Mouse (Mus musculus) MEL (cell line): ENCODE data around the gene Vars. TPM values are rescaled to one million over a fixed set of nuclear protein-coding genes. Genes with fewer than 3 reads are reported as not detected.

Experiments used
- DNase-seq: peaks from one replicate; pipeline ENCODE4 v3.0.0; 2011; ENCODE audit warnings: low read depth, low spot score
- H3K27ac ChIP-seq: 2 replicates; pipeline ENCODE4 v1.5.1; 2012; ENCODE audit warnings: low read depth, mild to moderate bottlenecking, control low read depth, low read length, moderate library complexity; ENCODE audit not compliant: control insufficient read depth
- H3K27me3 ChIP-seq, 2 experiments: fragments of 150-350 bp in 1 of 2; sonication (generic) in 1 of 2; 2 replicates each; pipeline ENCODE4 v1.6.1; 2012; ENCODE audit warnings: low read length in 2 of 2, mild to moderate bottlenecking in 2 of 2, improper control_type of control experiment in 1 of 2, moderate library complexity in 1 of 2; ENCODE audit not compliant: insufficient read depth in 2 of 2, control insufficient read depth in 1 of 2
- H3K36me3 ChIP-seq, 2 experiments: 2 replicates each; pipeline ENCODE4 v1.6.1; 2012 to 2014; ENCODE audit warnings: low read length in 2 of 2, improper control_type of control experiment in 1 of 2, inconsistent platforms in 1 of 2, mild to moderate bottlenecking in 1 of 2; ENCODE audit not compliant: insufficient read depth in 2 of 2, control insufficient read depth in 1 of 2
- H3K4me1 ChIP-seq, 2 experiments: fragments of 150-350 bp in 1 of 2; sonication (generic) in 1 of 2; 2 replicates each; pipeline ENCODE4 v1.6.1; 2012; ENCODE audit warnings: low read length in 2 of 2, improper control_type of control experiment in 1 of 2, mild to moderate bottlenecking in 1 of 2; ENCODE audit not compliant: insufficient read depth in 2 of 2, control insufficient read depth in 1 of 2
- H3K4me3 ChIP-seq, 2 experiments: fragments of 150-350 bp in 1 of 2; sonication (generic) in 1 of 2; 2 replicates each; pipeline ENCODE4 v1.5.1; 2012; ENCODE audit warnings: low read depth in 2 of 2, low read length in 2 of 2, mild to moderate bottlenecking in 2 of 2, moderate library complexity in 2 of 2, control low read depth in 1 of 2, improper control_type of control experiment in 1 of 2; ENCODE audit not compliant: control insufficient read depth in 1 of 2, insufficient read depth in 1 of 2
- H3K79me2 ChIP-seq: 2 replicates; pipeline ENCODE4 v1.6.1; 2012; ENCODE audit warnings: mild to moderate bottlenecking, low read length, moderate library complexity; ENCODE audit not compliant: control insufficient read depth, poor library complexity, insufficient read depth
- H3K9ac ChIP-seq: 2 replicates; pipeline ENCODE4 v1.6.1; 2012; ENCODE audit warnings: low read depth, mild to moderate bottlenecking, control low read depth, low read length, moderate library complexity; ENCODE audit not compliant: control insufficient read depth, poor library complexity, severe bottlenecking
- H3K9me3 ChIP-seq: fragments of 150-350 bp; sonication (generic); replicated peaks from 2 replicates; pipeline ENCODE4 v1.6.1; 2012; ENCODE audit warnings: mild to moderate bottlenecking, low read length, improper control_type of control experiment, moderate library complexity; ENCODE audit not compliant: insufficient read depth
- CHD2 ChIP-seq: IDR thresholded peaks from 2 replicates; pipeline ENCODE4 v1.6.1; 2011; ENCODE audit warnings: low read length, improper control_type of control experiment
- CTCF ChIP-seq, 3 experiments: IDR thresholded peaks in 2 of 3; conservative IDR thresholded peaks in 1 of 3; 2 replicates each; pipeline ENCODE4 v1.5.1; 2011 to 2012; ENCODE audit warnings: low read length in 3 of 3, low read depth in 2 of 3, mild to moderate bottlenecking in 2 of 3, improper control_type of control experiment in 1 of 3, inconsistent platforms in 1 of 3, mixed read lengths in 1 of 3, moderate library complexity in 1 of 3; ENCODE audit not compliant: control insufficient read depth in 1 of 3, insufficient read depth in 1 of 3, poor library complexity in 1 of 3, severe bottlenecking in 1 of 3
- E2F4 ChIP-seq: IDR thresholded peaks from 2 replicates; pipeline ENCODE4 v1.6.1; 2011; ENCODE audit warnings: low read depth, low read length, improper control_type of control experiment, borderline replicate concordance
- ELF1 ChIP-seq: IDR thresholded peaks from 2 replicates; pipeline ENCODE4 v1.6.1; 2014; ENCODE audit warnings: low read depth, mild to moderate bottlenecking, inconsistent platforms, low read length, improper control_type of control experiment, moderate library complexity
- EP300 ChIP-seq, 2 experiments: IDR thresholded peaks; 2 replicates each; pipeline ENCODE4 v1.6.1; 2011; ENCODE audit warnings: improper control_type of control experiment in 2 of 2, low read length in 2 of 2, low read depth in 1 of 2, mild to moderate bottlenecking in 1 of 2
- GABPA ChIP-seq: IDR thresholded peaks from 2 replicates; pipeline ENCODE4 v1.6.1; 2012; ENCODE audit warnings: low read depth, mild to moderate bottlenecking, inconsistent platforms, low read length, improper control_type of control experiment, moderate library complexity
- GATA1 ChIP-seq: IDR thresholded peaks from 2 replicates; pipeline ENCODE4 v1.6.1; 2011; ENCODE audit warnings: low read depth, low read length, improper control_type of control experiment
- HCFC1 ChIP-seq: IDR thresholded peaks from 2 replicates; pipeline ENCODE4 v1.6.1; 2012; ENCODE audit warnings: low read depth, mild to moderate bottlenecking, inconsistent platforms, low read length, improper control_type of control experiment, moderate library complexity
- JUND ChIP-seq: IDR thresholded peaks from 2 replicates; pipeline ENCODE4 v1.6.1; 2011; ENCODE audit warnings: low read depth, mild to moderate bottlenecking, improper control_type of control experiment, low read length
- KAT2A ChIP-seq: conservative IDR thresholded peaks from 2 replicates; pipeline ENCODE4 v1.6.1; 2012; ENCODE audit warnings: low read depth, low read length, improper control_type of control experiment, inconsistent platforms
- MAFK ChIP-seq: IDR thresholded peaks from 2 replicates; pipeline ENCODE4 v1.6.1; 2011; ENCODE audit warnings: low read depth, mild to moderate bottlenecking, low read length, improper control_type of control experiment, borderline replicate concordance
- MAZ ChIP-seq: IDR thresholded peaks from 2 replicates; pipeline ENCODE4 v1.6.1; 2012; ENCODE audit warnings: low read depth, mild to moderate bottlenecking, inconsistent platforms, low read length, improper control_type of control experiment
- MXI1 ChIP-seq: IDR thresholded peaks from 2 replicates; pipeline ENCODE4 v1.6.1; 2011; ENCODE audit warnings: mild to moderate bottlenecking, low read depth, low read length, improper control_type of control experiment
- MYB ChIP-seq: IDR thresholded peaks from 2 replicates; pipeline ENCODE4 v1.6.1; 2011; ENCODE audit warnings: mild to moderate bottlenecking, low read depth, low read length, improper control_type of control experiment
- NRF1 ChIP-seq: IDR thresholded peaks from 2 replicates; pipeline ENCODE4 v1.6.1; 2014; ENCODE audit warnings: low read depth, mild to moderate bottlenecking, inconsistent platforms, low read length, improper control_type of control experiment, moderate library complexity; ENCODE audit not compliant: poor library complexity, insufficient read depth, severe bottlenecking
- POLR2AphosphoS2 ChIP-seq: IDR thresholded peaks from 2 replicates; pipeline ENCODE4 v1.6.1; 2011; ENCODE audit warnings: low read length, improper control_type of control experiment
- POLR2AphosphoS5 ChIP-seq: IDR thresholded peaks from 2 replicates; pipeline ENCODE4 v1.6.1; 2012; ENCODE audit warnings: low read depth, borderline replicate concordance, mild to moderate bottlenecking, inconsistent platforms, low read length, moderate library complexity, mixed read lengths
- RAD21 ChIP-seq: IDR thresholded peaks from 2 replicates; pipeline ENCODE4 v1.6.1; 2011; ENCODE audit warnings: mild to moderate bottlenecking, low read depth, low read length, improper control_type of control experiment
- RCOR1 ChIP-seq: IDR thresholded peaks from 2 replicates; pipeline ENCODE4 v1.6.1; 2012; ENCODE audit warnings: low read depth, mild to moderate bottlenecking, inconsistent platforms, low read length, improper control_type of control experiment
- SIN3A ChIP-seq: IDR thresholded peaks from 2 replicates; pipeline ENCODE4 v1.6.1; 2012; ENCODE audit warnings: low read length, improper control_type of control experiment, inconsistent platforms
- TBP ChIP-seq: IDR thresholded peaks from 2 replicates; pipeline ENCODE4 v1.8.0; 2011; ENCODE audit warnings: low read depth, low read length, improper control_type of control experiment
- TCF12 ChIP-seq: IDR thresholded peaks from 2 replicates; pipeline ENCODE4 v1.6.1; 2014; ENCODE audit warnings: low read depth, mild to moderate bottlenecking, inconsistent platforms, low read length, improper control_type of control experiment, moderate library complexity
- UBTF ChIP-seq: IDR thresholded peaks from 2 replicates; pipeline ENCODE4 v1.6.1; 2012; ENCODE audit warnings: low read depth, mild to moderate bottlenecking, inconsistent platforms, low read length, improper control_type of control experiment, moderate library complexity, borderline replicate concordance; ENCODE audit not compliant: insufficient read depth
- USF1 ChIP-seq: IDR thresholded peaks from 2 replicates; pipeline ENCODE4 v1.6.1; 2014; ENCODE audit warnings: low read depth, mild to moderate bottlenecking, inconsistent platforms, low read length, improper control_type of control experiment, moderate library complexity
- USF2 ChIP-seq, 2 experiments: IDR thresholded peaks; 2 replicates each; pipeline ENCODE4 v1.6.1; 2011 to 2012; ENCODE audit warnings: improper control_type of control experiment in 2 of 2, low read length in 2 of 2, borderline replicate concordance in 1 of 2, inconsistent platforms in 1 of 2, low read depth in 1 of 2, mild to moderate bottlenecking in 1 of 2; ENCODE audit not compliant: insufficient read depth in 1 of 2
- ZC3H11A ChIP-seq: IDR thresholded peaks from 2 replicates; pipeline ENCODE4 v1.6.1; 2012; ENCODE audit warnings: low read depth, mild to moderate bottlenecking, inconsistent platforms, low read length, improper control_type of control experiment
- ZMIZ1 ChIP-seq: IDR thresholded peaks from 2 replicates; pipeline ENCODE4 v1.6.1; 2012; ENCODE audit warnings: low read depth, mild to moderate bottlenecking, inconsistent platforms, low read length, improper control_type of control experiment, moderate library complexity
- ZNF384 ChIP-seq: IDR thresholded peaks from 2 replicates; pipeline ENCODE4 v1.6.1; 2012; ENCODE audit warnings: low read depth, mild to moderate bottlenecking, inconsistent platforms, low read length, improper control_type of control experiment
- polyA plus RNA-seq, 2 experiments: library from polyadenylated mRNA; stranded (reverse) in 1 of 2; unstranded in 1 of 2; fragments of >175 nt in 1 of 2; fragments of >200 nt in 1 of 2; gene quantifications; 2 replicates each; pipeline versions ENCODE4 v1.2.1 to v1.2.4; 2012; ENCODE audit warnings: low replicate concordance in 2 of 2, low read depth in 1 of 2; ENCODE audit not compliant: insufficient read length in 2 of 2, insufficient read depth in 1 of 2, missing spikeins in 1 of 2
- total RNA-seq: library from RNA; depleted of rRNA; stranded (reverse); fragments of 300-350 nt; gene quantifications from 2 replicates; pipeline ENCODE4 v1.2.3, GENCODE M21; 2012

Vars gene
- total and polyA plus RNA-seq, 3 experiments = 149 to 251 TPM; not detected in 1

DNA sequence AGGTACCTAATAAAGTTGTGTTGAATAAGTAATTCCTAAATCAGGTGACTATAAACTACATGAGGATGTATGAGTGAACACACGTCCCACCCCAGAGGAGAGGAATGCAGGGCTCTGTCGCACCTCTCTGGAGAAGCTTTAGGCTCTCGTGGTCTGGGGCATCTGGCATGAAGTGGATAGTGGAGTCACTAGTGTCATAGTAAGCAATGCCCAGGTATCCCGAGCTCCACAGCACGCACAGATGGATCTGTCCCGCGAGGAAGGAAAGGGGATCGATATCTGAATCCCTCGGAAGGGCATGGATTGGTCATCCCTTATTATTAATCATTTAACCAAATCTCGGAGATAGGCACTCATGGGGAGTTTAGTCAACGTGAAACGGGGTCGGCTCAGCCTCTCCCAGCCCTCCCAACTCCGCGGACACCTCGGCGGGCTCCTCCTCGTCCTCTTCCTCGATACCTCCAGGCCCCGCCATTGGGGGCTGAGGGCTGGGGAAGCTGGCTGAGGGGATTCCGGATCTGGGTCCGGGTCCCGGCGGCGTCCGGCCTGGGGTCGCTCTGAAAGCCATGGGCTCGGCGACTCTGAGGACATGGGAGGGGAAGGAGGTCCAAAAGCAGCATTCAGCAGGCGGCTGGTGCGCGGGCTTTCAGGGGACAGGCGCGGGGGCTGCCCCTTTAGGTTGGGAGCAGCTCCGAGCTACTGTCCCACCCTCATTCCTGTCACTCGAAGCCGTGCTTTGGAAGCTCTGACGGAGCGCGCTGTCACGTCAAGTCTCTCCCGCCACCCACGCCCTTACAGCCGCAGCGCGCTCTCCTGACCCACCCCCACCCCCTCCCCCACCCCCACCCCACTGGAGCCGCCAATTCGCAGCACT is 45.3 kb downstream of the Vars start (continued):
- no peak for TF ChIP-seq CHD2
- no peak for TF ChIP-seq JUND
- peak; percentile 66; the same call in 1 of the 2 replicates for TF ChIP-seq ZMIZ1
- 0 out of 2 replicates have a peak, but pooled peaks have one; percentile 38 for TF ChIP-seq MAZ
- TF ChIP-seq ZC3H11A = no peak
- no peak for TF ChIP-seq MYB
- no peak for TF ChIP-seq TBP
- no peak for TF ChIP-seq CTCF (IDR thresholded peaks at IDR 0.05 in 2 of 3, conservative IDR thresholded peaks at IDR 0.05 in 1 of 3; ENCODE audit: control insufficient read depth in 1 of 3, insufficient read depth in 1 of 3, low read depth in 2 of 3, low read length in 3 of 3, poor library complexity in 1 of 3, severe bottlenecking in 1 of 3)
- no peak for TF ChIP-seq ZNF384
- no peak for TF ChIP-seq USF2 (IDR thresholded peaks at IDR 0.05; ENCODE audit: borderline replicate concordance in 1 of 2, insufficient read depth in 1 of 2, low read depth in 1 of 2, low read length in 2 of 2)
- TF ChIP-seq GATA1 = no peak
- 0 out of 4 replicates have a peak, but pooled peaks of 1 of the 2 experiments have one; percentile 42 for TF ChIP-seq EP300 (IDR thresholded peaks at IDR 0.05; ENCODE audit: low read depth in 1 of 2, low read length in 2 of 2)
- TF ChIP-seq POLR2AphosphoS2 = peak; percentile 61; the same call in 1 of the 2 replicates
- no peak for TF ChIP-seq POLR2AphosphoS5
- no peak for TF ChIP-seq UBTF

DNA sequence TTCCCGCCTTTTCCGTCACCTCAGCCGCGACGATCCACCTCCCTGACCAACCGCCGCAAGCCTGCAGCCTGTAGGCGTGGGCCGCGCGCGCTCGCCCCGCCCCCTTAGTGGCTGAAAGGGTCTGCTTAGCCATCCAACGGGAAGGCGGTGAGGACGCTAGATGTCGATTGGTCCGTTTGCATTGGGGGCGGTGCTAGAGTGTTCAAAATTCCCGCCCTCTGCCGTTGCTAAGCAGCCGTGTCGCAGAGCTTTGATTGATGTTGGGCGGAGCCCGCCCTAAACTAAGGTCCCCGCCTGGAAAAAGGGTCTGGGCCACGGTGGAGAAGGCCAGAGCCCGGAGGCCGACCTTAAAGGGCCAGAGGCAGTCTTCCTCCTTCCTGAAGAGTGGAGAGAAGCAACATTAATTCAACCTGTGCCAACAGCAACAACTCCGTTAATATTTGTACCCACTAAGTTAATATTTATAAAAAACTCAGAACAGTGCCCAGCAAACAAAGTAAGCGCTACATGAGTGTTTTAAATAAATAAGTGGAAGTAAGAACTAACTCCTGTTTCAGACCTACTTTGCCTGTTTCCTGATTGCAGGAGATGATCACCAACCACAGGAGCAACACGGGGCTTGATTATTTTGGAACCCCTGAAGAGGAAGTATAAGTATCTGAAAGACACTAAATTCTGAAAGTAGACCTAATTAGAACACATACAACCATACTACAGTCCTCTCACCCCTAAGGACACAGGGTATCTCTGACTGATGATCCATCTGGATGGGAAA is 46.1 kb downstream of the Vars start, which contains the start of gene Msh5:
Msh5 (minus strand) TSS at position 65 of the 775 bp plus-strand sequence.
- H3K4me1 ChIP-seq = peaks cover 7 to 39% of the 10 kb centered on the region in 2 experiments
- peak; percentile 99 for DNase-seq
- TF ChIP-seq GABPA (no peak), SIN3A (peak; percentile 64), ZC3H11A (no peak), USF1 (no peak), CTCF (IDR thresholded peaks at IDR 0.05 in 2 of 3, conservative IDR thresholded peaks at IDR 0.05 in 1 of 3; ENCODE audit: control insufficient read depth in 1 of 3, insufficient read depth in 1 of 3, low read depth in 2 of 3, low read length in 3 of 3, poor library complexity in 1 of 3, severe bottlenecking in 1 of 3) (no peak), EP300 (IDR thresholded peaks at IDR 0.05; ENCODE audit: low read depth in 1 of 2, low read length in 2 of 2) (peak; percentile 47 to 53; a peak in 2 of 4 replicates), RAD21 (no peak), POLR2AphosphoS2 (no peak), USF2 (IDR thresholded peaks at IDR 0.05; ENCODE audit: borderline replicate concordance in 1 of 2, insufficient read depth in 1 of 2, low read depth in 1 of 2, low read length in 2 of 2) (no peak), RCOR1 (peak; percentile 33), NRF1 (0 out of 2 replicates have a peak, but pooled peaks have one; percentile 13), ELF1 (no peak), MXI1 (peak; percentile 34), MAZ (no peak), MAFK (no peak), HCFC1 (peak; percentile 46; the same call in 1 of the 2 replicates), TCF12 (peak; percentile 24; the same call in 1 of the 2 replicates), E2F4 (peak; percentile 97; the same call in 1 of the 2 replicates), ZMIZ1 (0 out of 2 replicates have a peak, but pooled peaks have one; percentile 24), KAT2A (no peak), MYB (no peak)

More for the DNA sequence above, 46.1 kb downstream of the Vars start, which contains the start of gene Msh5:
- peak within 1 kb of the TSS; percentile 98 for H3K27ac ChIP-seq
- peak within 1 kb of the TSS; percentile 47 to 53 for H3K4me3 ChIP-seq
- H3K79me2 ChIP-seq = peaks cover 18% of the 10 kb centered on the region
- no peaks in the 10 kb centered on the region for H3K9me3 ChIP-seq
- H3K27me3 ChIP-seq = no peaks in the 10 kb centered on the region
- peaks cover 0 to 28% of the 10 kb centered on the region in 2 experiments; a peak in 2 of 4 replicates for H3K36me3 ChIP-seq
- peak within 1 kb of the TSS; percentile 85 for H3K9ac ChIP-seq
